Mouse (Mus musculus) heart, adult 2 months (tissue): ENCODE results near the gene Aprt. TPM values are rescaled to one million over a fixed set of nuclear protein-coding genes. Genes with fewer than 3 reads are reported as not detected.

Experiments used
- DNase-seq, 2 experiments: peaks; one replicate each; pipeline ENCODE4 v3.0.0; 2021
- H3K27ac ChIP-seq: fragments of 200-600 bp; 2 replicates; pipeline ENCODE4 v1.8.1; 2022
- H3K27me3 ChIP-seq: fragments of 200-500 bp; 2 replicates; pipeline ENCODE4 v1.6.1; 2012; ENCODE audit warnings: mild to moderate bottlenecking, low read length, inconsistent platforms, mixed read lengths; ENCODE audit not compliant: control insufficient read depth, insufficient read depth
- H3K36me3 ChIP-seq: fragments of 200-500 bp; 2 replicates; pipeline ENCODE4 v1.6.1; 2012; ENCODE audit warnings: low read length, inconsistent platforms; ENCODE audit not compliant: control insufficient read depth, insufficient read depth
- H3K4me1 ChIP-seq: fragments of 200-500 bp; 2 replicates; pipeline ENCODE4 v1.6.1; 2011; ENCODE audit warnings: low read length; ENCODE audit not compliant: control insufficient read depth, insufficient read depth
- H3K4me3 ChIP-seq: fragments of 200-600 bp; 2 replicates; pipeline ENCODE4 v1.8.1; 2022
- H3K79me2 ChIP-seq: fragments of 200-500 bp; replicated peaks from 2 replicates; pipeline ENCODE4 v1.6.1; 2012; ENCODE audit warnings: mild to moderate bottlenecking, inconsistent platforms, low read length, moderate library complexity, mixed read lengths; ENCODE audit not compliant: control insufficient read depth, insufficient read depth
- H3K9ac ChIP-seq: fragments of 200-500 bp; 2 replicates; pipeline ENCODE4 v1.6.1; 2012; ENCODE audit warnings: low read depth, mild to moderate bottlenecking, control low read depth, inconsistent platforms, low read length, mixed read lengths
- CTCF ChIP-seq: fragments of 200-600 bp; IDR thresholded peaks from 2 replicates; pipeline ENCODE4 v1.8.1; 2022; ENCODE audit warnings: antibody characterized with exemption, mild to moderate bottlenecking, moderate library complexity
- EP300 ChIP-seq: fragments of 200-500 bp; IDR thresholded peaks from 2 replicates; pipeline ENCODE4 v1.6.1; 2011; ENCODE audit warnings: low read depth, low read length, control low read depth; ENCODE audit not compliant: insufficient read depth
- POLR2A ChIP-seq: fragments of 200-500 bp; IDR thresholded peaks from 2 replicates; pipeline ENCODE4 v1.6.1; 2011; ENCODE audit warnings: mild to moderate bottlenecking, low read depth, low read length, control low read depth; ENCODE audit not compliant: insufficient read depth
- WGBS: fragments of 180-500 bp; shearing (Covaris S2); methylation state at CpG from one replicate; pipeline ENCODE4 v1.1.7; 2018; 5-methylcytosine and 5-hydroxymethylcytosine counted together
- intact Hi-C: fragments of 180-260 bp; cut with DNase I; formaldehyde crosslinking; loops from one replicate; pipeline ENCODE4 v1.15.1; 2025
- long read RNA-seq: library from polyadenylated mRNA; stranded (forward); transcript quantifications from one replicate; pipeline ENCODE4 v2.0.0, GENCODE M21; 2021
- polyA plus RNA-seq: library from polyadenylated mRNA; depleted of rRNA; stranded (reverse); fragments of >200 nt; gene quantifications from 2 replicates; pipeline ENCODE4 v1.2.3, GENCODE M21; 2012; rRNA removed
- total RNA-seq, 2 experiments: library from RNA; stranded (reverse); gene quantifications; 2 replicates each; pipeline ENCODE4 v1.2.3; 2021

The Aprt gene
- total RNA-seq (10 to 100 TPM; 36.6 to 38.5 TPM), polyA plus RNA-seq (42.1 and 45.1 TPM in 2 replicates)
- long read RNA-seq, transcript Aprt-201 (5 exons, 849 nt): major isoform, 15 of 18 reads
- long read RNA-seq, partial matches to known transcripts: 3 of 18 reads
- long read RNA-seq, other reads (novel, unspliced or antisense): 0 of 18 reads

DNA sequence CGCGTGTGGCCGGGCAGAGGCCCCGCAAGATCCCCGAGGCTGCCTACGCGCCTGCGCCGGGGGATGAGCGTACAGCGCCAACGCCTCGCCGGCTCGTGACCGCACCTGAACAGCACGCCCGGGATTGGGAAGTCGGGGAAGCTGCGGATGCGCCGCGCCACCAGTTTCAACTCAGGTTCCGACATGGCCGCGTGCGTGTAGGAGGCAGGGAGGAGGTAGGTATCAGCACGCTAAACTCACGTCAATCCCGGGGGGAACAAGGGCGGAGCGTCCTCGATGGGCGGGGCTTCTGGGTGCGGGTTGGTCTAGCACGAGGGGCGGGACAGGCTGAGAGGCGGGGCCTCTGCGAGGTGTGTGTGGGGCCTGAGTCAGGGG is at the start of gene Aprt:
Aprt (minus strand) TSS at position 262 of the 375 bp plus-strand sequence.
- TF ChIP-seq POLR2A (peak; percentile 69; the same call in 1 of the 2 replicates), EP300 (no peak)
- Histone ChIP-seq H3K27me3 (no peaks in the 10 kb centered on the region), H3K4me3 (peak within 1 kb of the TSS; percentile 64), H3K27ac (peak within 1 kb of the TSS; percentile 62), H3K9ac (peak within 1 kb of the TSS; percentile 74), H3K79me2 (no peaks in the 10 kb centered on the region), H3K4me1 (peaks cover 13% of the 10 kb centered on the region), H3K36me3 (no peaks in the 10 kb centered on the region)
- peak; percentile 94 to 95 for DNase-seq
- WGBS: under 1% methylated on average over 39 of the region's 39 CpGs
- intact Hi-C loops: no loop called here

DNA sequence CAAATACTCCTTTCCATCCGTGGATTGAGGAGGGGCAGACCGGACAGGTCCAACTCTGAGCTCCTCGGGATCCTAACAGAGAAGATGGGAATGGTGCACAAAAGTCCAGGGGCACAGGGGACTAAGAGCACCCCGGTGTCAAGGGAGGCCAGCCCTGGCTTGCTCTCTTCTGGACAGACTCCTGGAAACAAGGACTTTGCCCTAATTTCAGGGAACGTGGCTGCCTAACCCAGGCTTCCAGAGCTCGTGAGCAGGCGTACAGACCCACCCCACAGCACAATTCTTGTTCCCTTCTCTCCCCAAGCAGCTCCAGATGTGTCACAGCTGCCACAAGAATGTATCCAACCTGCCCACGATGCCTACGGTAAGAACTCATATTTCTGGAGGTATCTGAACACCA is 49.1 kb upstream of the Aprt start:
- H3K4me1 ChIP-seq: peaks cover 7% of the 10 kb centered on the region
- no peak overlapping the region for H3K9ac ChIP-seq
- H3K27ac ChIP-seq: no peak overlapping the region
- intact Hi-C loops: no loop called here
- no peak overlapping the region for H3K4me3 ChIP-seq
- no peaks in the 10 kb centered on the region for H3K79me2 ChIP-seq
- DNase-seq: no peak
- no peaks in the 10 kb centered on the region for H3K27me3 ChIP-seq
- 63% methylated on average over 9 of the region's 9 CpGs for WGBS
- no peaks in the 10 kb centered on the region for H3K36me3 ChIP-seq
- TF ChIP-seq POLR2A: no peak
- TF ChIP-seq EP300: no peak
- no peak for TF ChIP-seq CTCF

DNA sequence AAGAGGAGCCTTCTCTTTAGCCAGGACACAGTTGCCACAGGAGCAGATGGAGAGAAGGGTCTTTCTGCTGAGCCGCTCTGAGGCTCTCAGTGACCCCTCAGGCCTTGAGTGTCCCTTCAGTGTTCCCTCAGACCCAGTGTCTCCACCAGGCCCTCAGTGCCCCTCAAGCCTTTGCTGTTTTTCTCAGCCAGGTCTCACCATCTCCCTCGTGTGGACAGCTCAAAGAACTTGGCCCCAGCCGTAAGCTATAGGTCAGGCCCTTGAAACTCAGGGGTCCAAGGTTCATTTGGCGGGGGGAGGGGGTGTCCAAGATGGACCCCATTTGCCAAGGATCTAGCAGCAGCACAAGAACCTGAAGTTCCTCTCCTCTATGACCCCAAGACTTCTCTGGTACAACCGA is 47.9 kb upstream of the Aprt start:
- Histone ChIP-seq H3K27me3 (no peaks in the 10 kb centered on the region), H3K27ac (peak overlapping the region; percentile 43; the same call in 1 of the 2 replicates)

DNA sequence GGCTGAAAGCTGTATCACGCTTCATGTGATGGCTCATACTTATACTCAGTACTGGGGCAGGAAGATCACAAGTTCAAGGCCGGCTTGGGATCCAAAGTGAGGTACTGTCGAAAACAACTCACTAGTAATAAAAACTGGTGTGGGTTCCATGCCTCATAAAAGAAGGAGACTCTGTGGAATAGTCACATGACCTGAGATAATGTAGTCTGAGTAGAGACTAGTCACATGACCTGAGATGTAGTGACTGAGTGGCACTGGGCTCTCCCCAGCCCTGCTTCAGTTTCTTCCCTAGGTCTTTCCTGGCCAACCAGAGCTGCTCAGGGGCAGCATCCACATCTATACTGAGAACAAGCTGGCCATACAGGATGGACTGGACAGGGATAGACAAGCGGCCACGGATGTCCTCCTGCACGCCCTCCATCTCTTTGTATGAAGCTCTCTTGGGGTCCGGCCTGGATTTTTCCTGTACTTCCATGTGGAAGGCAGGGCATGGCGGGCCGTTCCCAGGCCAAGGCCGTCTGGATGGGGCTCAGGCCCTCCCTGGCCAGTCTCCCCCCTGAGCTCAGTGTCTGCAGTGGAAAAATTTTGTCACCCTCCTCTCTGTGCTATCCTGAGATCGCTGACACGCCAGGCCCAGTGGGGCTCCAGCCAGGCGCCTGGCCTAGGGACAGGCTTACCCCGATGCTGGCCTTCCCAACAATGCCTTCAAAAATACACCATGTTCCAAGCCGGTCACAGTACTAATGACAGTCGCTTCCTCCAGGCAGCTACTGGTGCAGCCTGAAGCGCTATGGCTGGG is 47.3 kb upstream of the Aprt start:
- intact Hi-C loops: loop anchor here (5.0 kb wide), 1 partner anchor 73 kb away; the partner anchor contains the start of gene Cbfa2t3
- no peak overlapping the region for H3K4me3 ChIP-seq
- H3K27ac ChIP-seq: peak overlapping the region; percentile 43
- WGBS: 54% methylated on average over 17 of the region's 17 CpGs
- peaks cover 7% of the 10 kb centered on the region for H3K4me1 ChIP-seq
- TF ChIP-seq POLR2A (no peak), CTCF (no peak), EP300 (no peak)
- no peaks in the 10 kb centered on the region for H3K79me2 ChIP-seq
- no peaks in the 10 kb centered on the region for H3K27me3 ChIP-seq
- H3K9ac ChIP-seq: no peak overlapping the region
- H3K36me3 ChIP-seq: no peaks in the 10 kb centered on the region
- DNase-seq: peak; percentile 56 to 75

More for the DNA sequence above, 47.9 kb upstream of the Aprt start:
- Histone ChIP-seq H3K4me1 (peaks cover 7% of the 10 kb centered on the region), H3K36me3 (no peaks in the 10 kb centered on the region), H3K79me2 (no peaks in the 10 kb centered on the region), H3K9ac (no peak overlapping the region), H3K4me3 (no peak overlapping the region)
- WGBS: 78% methylated on average over 5 of the region's 5 CpGs
- intact Hi-C loops: loop anchor here (5.0 kb wide), 1 partner anchor 73 kb away; the partner anchor contains the start of gene Cbfa2t3
- no peak for DNase-seq
- TF ChIP-seq CTCF (peak; percentile 20; the same call in 1 of the 2 replicates), POLR2A (no peak), EP300 (no peak)

DNA sequence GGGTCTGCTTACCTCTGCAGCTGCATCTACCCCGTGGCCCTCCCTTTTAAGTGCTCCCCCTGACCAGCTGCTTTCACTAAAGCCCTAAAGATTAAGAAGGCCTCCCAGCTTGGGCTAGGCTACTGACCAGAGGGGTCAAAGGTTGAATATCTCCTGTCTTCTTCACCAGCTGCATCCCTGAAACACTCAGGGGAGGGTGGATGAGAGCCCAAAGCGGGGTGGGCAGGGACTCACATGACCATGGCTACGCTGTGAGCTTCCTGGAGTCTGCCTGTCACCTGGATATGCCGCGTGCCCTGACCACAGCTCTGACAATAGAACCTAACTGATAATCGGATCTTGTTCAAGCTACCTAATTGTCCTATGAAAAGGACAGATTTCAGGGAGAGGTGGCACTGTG is 46.0 kb upstream of the Aprt start, which contains the start of gene Pabpn1l:
Pabpn1l (minus strand) TSS at position 13 of the 400 bp plus-strand sequence.
- intact Hi-C loops: loop anchor here (5.0 kb wide), 1 partner anchor 75 kb away; the partner anchor contains the start of gene Cbfa2t3
- Histone ChIP-seq H3K27ac (no peak within 1 kb of the TSS), H3K27me3 (no peaks in the 10 kb centered on the region), H3K9ac (no peak within 1 kb of the TSS), H3K36me3 (no peaks in the 10 kb centered on the region), H3K4me3 (no peak within 1 kb of the TSS), H3K4me1 (peaks cover 10% of the 10 kb centered on the region), H3K79me2 (no peaks in the 10 kb centered on the region)
- no peak for DNase-seq
- 78% methylated on average over 6 of the region's 6 CpGs for WGBS
- TF ChIP-seq CTCF: no peak
- no peak for TF ChIP-seq POLR2A
- TF ChIP-seq EP300: no peak

DNA sequence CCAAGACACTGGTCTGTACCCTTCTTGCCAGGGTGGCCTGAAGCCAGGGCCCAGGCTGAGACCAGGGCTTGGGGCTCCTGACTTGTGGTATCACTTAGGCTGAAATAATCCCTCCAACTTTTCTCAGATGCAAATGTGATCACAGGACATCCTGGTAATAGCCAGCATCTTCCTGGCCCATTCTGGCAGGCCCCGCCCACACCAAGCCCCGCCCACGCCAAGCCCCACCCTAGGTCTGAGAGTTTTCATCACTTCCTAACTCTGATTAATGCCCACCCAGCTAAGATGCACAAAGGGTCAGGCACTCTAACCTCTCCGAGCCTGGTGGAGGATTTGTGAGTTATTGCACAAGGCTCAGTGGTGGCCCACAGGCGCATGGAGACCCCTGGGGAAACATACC is 43.7 kb upstream of the Aprt start:
- intact Hi-C loops: loop anchor here (5.0 kb wide), 1 partner anchor 77 kb away; the partner anchor contains the start of gene Cbfa2t3
- no peak overlapping the region for H3K27ac ChIP-seq
- no peak overlapping the region for H3K4me3 ChIP-seq
- H3K9ac ChIP-seq: no peak overlapping the region
- H3K4me1 ChIP-seq: peaks cover 10% of the 10 kb centered on the region
- no peaks in the 10 kb centered on the region for H3K36me3 ChIP-seq
- TF ChIP-seq CTCF: no peak
- no peak for TF ChIP-seq POLR2A
- TF ChIP-seq EP300: no peak
- WGBS: 40% methylated on average over 5 of the region's 5 CpGs
- DNase-seq: no peak
- H3K79me2 ChIP-seq: no peaks in the 10 kb centered on the region
- H3K27me3 ChIP-seq: no peaks in the 10 kb centered on the region
